Mouse (Mus musculus) ES-E14 (cell line): ENCODE measurements around the gene Map6d1. TPM values are rescaled to one million over a fixed set of nuclear protein-coding genes. Genes with fewer than 3 reads are reported as not detected.

Source experiments
- DNase-seq: peaks from one replicate; pipeline ENCODE4 v3.0.0-alpha.2; 2013; ENCODE audit warnings: low read depth, low spot score
- H3K27ac ChIP-seq: 2 replicates; pipeline ENCODE4 v1.5.1; 2012; ENCODE audit warnings: low read depth, mild to moderate bottlenecking, low read length, moderate library complexity, mixed read lengths; ENCODE audit not compliant: poor library complexity, insufficient read depth, severe bottlenecking
- H3K36me3 ChIP-seq: 2 replicates; pipeline ENCODE4 v1.6.1; 2012; ENCODE audit warnings: mild to moderate bottlenecking, low read length, moderate library complexity, mixed read lengths; ENCODE audit not compliant: control insufficient read depth, poor library complexity, insufficient read depth, severe bottlenecking
- H3K4me1 ChIP-seq, 2 experiments: fragments of 150-350 bp in 1 of 2; sonication (generic) in 1 of 2; 2 replicates each; pipeline ENCODE4 v1.6.1; 2012; ENCODE audit warnings: low read length in 2 of 2, mild to moderate bottlenecking in 1 of 2, mixed read lengths in 1 of 2; ENCODE audit not compliant: control insufficient read depth in 2 of 2, insufficient read depth in 2 of 2, poor library complexity in 1 of 2
- H3K4me3 ChIP-seq, 2 experiments: fragments of 150-350 bp in 1 of 2; sonication (generic) in 1 of 2; 2 replicates each; pipeline ENCODE4 v1.5.1; 2012; ENCODE audit warnings: low read length in 2 of 2, low read depth in 1 of 2, mild to moderate bottlenecking in 1 of 2, mixed read lengths in 1 of 2; ENCODE audit not compliant: insufficient read depth in 1 of 2, poor library complexity in 1 of 2, severe bottlenecking in 1 of 2
- H3K9ac ChIP-seq: 2 replicates; pipeline ENCODE4 v1.6.1; 2012; ENCODE audit warnings: low read depth, mild to moderate bottlenecking, low read length, mixed read lengths; ENCODE audit not compliant: poor library complexity, insufficient read depth, severe bottlenecking
- H3K9me3 ChIP-seq: fragments of 150-350 bp; sonication (generic); 2 replicates; pipeline ENCODE4 v1.6.1; 2012; ENCODE audit warnings: low read depth, mild to moderate bottlenecking, low read length; ENCODE audit not compliant: control insufficient read depth, insufficient read depth
- CHD2 ChIP-seq: IDR thresholded peaks from 2 replicates; pipeline ENCODE4 v1.6.1; 2014; ENCODE audit warnings: mild to moderate bottlenecking, low read depth, low read length, inconsistent platforms
- HCFC1 ChIP-seq: IDR thresholded peaks from 2 replicates; pipeline ENCODE4 v1.6.1; 2012; ENCODE audit warnings: low read length, inconsistent platforms, borderline replicate concordance; ENCODE audit not compliant: insufficient read depth
- MAFK ChIP-seq: IDR thresholded peaks from 2 replicates; pipeline ENCODE4 v1.6.1; 2014; ENCODE audit warnings: mild to moderate bottlenecking, low read depth, low read length, inconsistent platforms; ENCODE audit not compliant: insufficient read depth
- ZC3H11A ChIP-seq: IDR thresholded peaks from 2 replicates; pipeline ENCODE4 v1.6.1; 2012; ENCODE audit warnings: low read depth, mild to moderate bottlenecking, inconsistent platforms, low read length, borderline replicate concordance
- ZNF384 ChIP-seq: IDR thresholded peaks from 2 replicates; pipeline ENCODE4 v1.6.1; 2012; ENCODE audit warnings: low read depth, low read length, inconsistent platforms
- in situ Hi-C, 2 experiments: fragments of 600-800 bp; cut with MboI; formaldehyde crosslinking; loops; one replicate each; pipeline ENCODE4 v1.15.1; 2025; ENCODE audit warnings: low sequenced_read_pairs in 2 of 2, inconsistent platforms in 1 of 2; ENCODE audit not compliant: unreplicated experiment in 2 of 2
- total RNA-seq: library from RNA; depleted of rRNA; stranded (reverse); fragments of 300-350 nt; gene quantifications from 2 replicates; pipeline ENCODE4 v1.2.3, GENCODE M21; 2012

Map6d1 gene
- total RNA-seq, 1 experiment: 0.62 TPM

GRCm38 (mm10) chr16:20265089-20265488, 23.9 kb upstream of the Map6d1 start:
- TF ChIP-seq MAFK (no peak), CHD2 (no peak), HCFC1 (no peak), ZNF384 (no peak), ZC3H11A (no peak)
- no peak overlapping the region for H3K27ac ChIP-seq
- H3K9me3 ChIP-seq: no peaks in the 10 kb centered on the region
- no peak overlapping the region for H3K9ac ChIP-seq
- no peak for DNase-seq
- H3K4me3 ChIP-seq: no peak overlapping the region
- in situ Hi-C loops: no loop called here
- no peaks in the 10 kb centered on the region for H3K4me1 ChIP-seq
- H3K36me3 ChIP-seq: no peaks in the 10 kb centered on the region

- DNase-seq: peak; percentile 15
- Histone ChIP-seq H3K36me3 (no peaks in the 10 kb centered on the region), H3K4me3 (no peak overlapping the region)
These were observed 16.8 kb upstream of the Map6d1 start for GRCm38 (mm10) chr16:20257926-20258325.

DNA sequence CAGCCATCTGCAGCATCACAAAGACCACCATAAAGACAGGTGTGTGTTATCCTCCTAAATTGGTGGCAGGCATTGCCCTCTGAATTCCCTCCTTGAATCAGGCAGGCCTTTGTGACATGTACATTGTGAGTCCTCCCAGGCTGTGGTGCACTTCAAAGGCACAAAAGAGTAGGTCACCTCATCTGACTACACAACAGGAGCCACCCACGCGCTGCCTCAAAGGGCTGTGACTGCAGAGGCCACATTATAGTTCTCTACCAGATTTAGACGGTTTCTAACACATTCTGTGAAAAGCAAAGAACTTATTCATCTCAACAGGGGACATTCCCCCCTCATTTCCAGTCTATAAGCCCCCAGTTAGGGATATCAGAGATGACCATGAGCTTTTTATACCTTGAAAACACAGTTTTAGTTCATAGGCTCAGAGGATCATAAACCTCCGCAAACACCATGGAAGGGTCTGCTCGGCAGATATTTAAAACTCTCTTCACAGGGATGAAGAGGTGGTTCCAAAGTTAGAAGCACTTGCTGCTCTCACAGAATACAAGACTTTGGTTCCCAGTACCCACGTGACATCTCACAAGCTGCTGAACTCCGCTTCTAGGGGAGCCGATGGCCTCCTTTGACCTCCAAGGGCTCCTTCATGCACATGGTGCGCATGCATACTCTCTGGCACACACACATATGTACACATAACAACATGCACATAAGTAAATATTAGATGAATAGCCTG, 7.5 kb upstream of the Map6d1 start:
- Histone ChIP-seq H3K9ac (no peak overlapping the region), H3K4me3 (no peak overlapping the region), H3K27ac (no peak overlapping the region), H3K36me3 (no peaks in the 10 kb centered on the region), H3K9me3 (no peaks in the 10 kb centered on the region), H3K4me1 (no peaks in the 10 kb centered on the region; a peak in 1 of 4 replicates)
- in situ Hi-C loops: no loop called here
- no peak for DNase-seq
- no peak for TF ChIP-seq ZC3H11A

More at GRCm38 (mm10) chr16:20257926-20258325, 16.8 kb upstream of the Map6d1 start:
- no peaks in the 10 kb centered on the region for H3K9me3 ChIP-seq
- H3K27ac ChIP-seq: no peak overlapping the region
- no peaks in the 10 kb centered on the region for H3K4me1 ChIP-seq
- no peak for TF ChIP-seq MAFK
- TF ChIP-seq CHD2: peak; percentile 64; the same call in 1 of the 2 replicates
- H3K9ac ChIP-seq: no peak overlapping the region
- in situ Hi-C loops: no loop called here

DNA sequence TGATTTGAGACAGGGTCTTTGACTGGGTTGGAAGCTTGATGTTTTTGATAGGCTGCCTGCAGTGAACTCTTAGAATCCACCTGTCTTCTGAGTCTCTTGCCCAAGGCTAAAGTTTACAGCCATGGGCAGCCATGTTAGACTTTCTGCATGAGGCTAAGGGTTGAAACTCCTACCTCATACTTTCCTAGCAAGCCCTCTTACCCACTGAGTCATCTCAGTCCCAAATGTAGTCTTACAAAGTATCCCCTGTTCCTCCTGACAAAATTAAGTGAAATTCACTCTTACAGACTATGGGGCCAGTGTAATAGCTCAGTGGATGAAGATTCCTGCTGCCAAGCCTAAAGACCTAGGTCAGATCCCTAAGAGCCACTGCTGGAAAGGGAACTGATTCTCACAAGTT, 5.9 kb upstream of the Map6d1 start:
- H3K9ac ChIP-seq: no peak overlapping the region
- DNase-seq: no peak
- TF ChIP-seq HCFC1: no peak
- no peak for TF ChIP-seq ZC3H11A
- TF ChIP-seq ZNF384: no peak
- no peak for TF ChIP-seq CHD2
- TF ChIP-seq MAFK: no peak
- no peaks in the 10 kb centered on the region for H3K9me3 ChIP-seq
- H3K36me3 ChIP-seq: no peaks in the 10 kb centered on the region
- H3K4me3 ChIP-seq: no peak overlapping the region
- H3K4me1 ChIP-seq: no peaks in the 10 kb centered on the region; a peak in 1 of 4 replicates
- in situ Hi-C loops: no loop called here
- H3K27ac ChIP-seq: no peak overlapping the region

DNA sequence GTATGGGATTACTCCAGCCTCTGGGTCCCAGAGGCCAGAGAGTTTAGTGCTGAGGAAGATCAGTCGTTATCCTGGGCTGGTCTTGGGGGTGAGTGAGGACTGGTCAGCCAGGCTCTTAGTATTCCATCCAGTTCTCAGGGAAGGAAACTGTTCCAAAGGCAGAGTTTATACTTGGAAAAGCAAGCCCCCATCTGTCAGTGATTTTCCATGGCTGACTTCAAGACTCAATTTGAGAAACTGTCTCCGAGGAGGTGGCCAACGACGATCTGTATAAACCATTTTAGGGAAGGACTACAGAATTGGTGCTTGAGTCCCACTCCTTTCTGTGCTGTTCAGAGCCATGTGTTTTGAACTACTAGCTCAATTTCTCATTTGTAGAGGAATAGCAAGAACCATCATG, 2.5 kb downstream of the Map6d1 start:
- no peak overlapping the region for H3K4me3 ChIP-seq
- TF ChIP-seq MAFK: no peak
- TF ChIP-seq HCFC1: no peak
- TF ChIP-seq CHD2: no peak
- no peak for TF ChIP-seq ZNF384
- no peak for TF ChIP-seq ZC3H11A
- DNase-seq: no peak
- no peak overlapping the region for H3K27ac ChIP-seq
- no peaks in the 10 kb centered on the region for H3K36me3 ChIP-seq
- in situ Hi-C loops: no loop called here
- no peak overlapping the region for H3K9ac ChIP-seq
- H3K9me3 ChIP-seq: no peaks in the 10 kb centered on the region
- H3K4me1 ChIP-seq: no peaks in the 10 kb centered on the region; a peak in 1 of 4 replicates
